Mouse (Mus musculus) 3T3-L1 (cell line): ENCODE data around the gene Pycr1.
A peak's percentile ranks its signal among the peaks of the same experiment; 100 is the strongest.
"Not testable (repeated sequence)": the region's sequence is repeated elsewhere in the genome, so short reads cannot be mapped to it uniquely, and the experiment has no call there.

Experiments used
- DNase-seq: peaks from one replicate; pipeline ENCODE4 v3.0.0-alpha.2; 2015; ENCODE audit warnings: low read depth, low spot score

The Pycr1 gene

GRCm38 (mm10) chr11:120643601-120643987 is at the start of gene Pycr1:
Gene Pycr1, minus strand, starts transcription at chr11:120643769.
- peak; percentile 96 for DNase-seq

- DNase-seq = peak; percentile 34
Measured at GRCm38 (mm10) chr11:120692471-120693011, 49.0 kb upstream of the Pycr1 start.

- DNase-seq = no peak
Measured at GRCm38 (mm10) chr11:120689365-120689764, 45.8 kb upstream of the Pycr1 start.

DNA sequence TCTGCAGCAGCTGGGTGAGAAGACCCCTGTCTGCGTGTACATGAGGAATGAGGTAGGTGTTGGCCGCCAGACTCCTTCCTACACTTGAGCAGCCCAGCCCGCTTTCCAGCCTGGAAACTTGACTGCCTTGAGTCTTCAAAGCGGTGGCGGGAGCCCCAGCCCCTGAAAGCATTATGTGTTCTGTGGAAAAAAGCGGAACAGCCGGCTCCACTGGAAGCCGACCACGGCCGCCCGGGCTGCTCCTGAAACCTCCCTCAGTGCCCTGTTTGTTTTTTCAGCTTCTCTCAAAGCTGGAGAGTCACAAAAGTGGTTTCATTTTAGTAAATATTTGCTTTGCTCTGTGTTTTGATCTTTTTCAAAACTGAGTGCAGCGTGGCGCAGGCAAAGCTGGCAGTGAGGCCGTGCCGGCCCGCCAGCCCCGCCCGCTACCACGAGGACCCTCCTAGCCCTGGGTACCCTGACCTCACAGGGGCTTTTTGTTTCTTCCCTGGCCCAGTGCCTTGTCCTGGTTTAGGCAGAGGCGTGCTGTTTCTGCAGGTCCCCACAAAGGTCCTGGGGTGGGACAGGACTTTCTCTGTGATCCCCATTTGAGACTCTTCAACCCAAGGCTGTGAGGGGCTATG is 43.2 kb upstream of the Pycr1 start:
- no peak for DNase-seq

GRCm38 (mm10) chr11:120684660-120685059 is 41.1 kb upstream of the Pycr1 start:
- DNase-seq = peak; percentile 25

DNA sequence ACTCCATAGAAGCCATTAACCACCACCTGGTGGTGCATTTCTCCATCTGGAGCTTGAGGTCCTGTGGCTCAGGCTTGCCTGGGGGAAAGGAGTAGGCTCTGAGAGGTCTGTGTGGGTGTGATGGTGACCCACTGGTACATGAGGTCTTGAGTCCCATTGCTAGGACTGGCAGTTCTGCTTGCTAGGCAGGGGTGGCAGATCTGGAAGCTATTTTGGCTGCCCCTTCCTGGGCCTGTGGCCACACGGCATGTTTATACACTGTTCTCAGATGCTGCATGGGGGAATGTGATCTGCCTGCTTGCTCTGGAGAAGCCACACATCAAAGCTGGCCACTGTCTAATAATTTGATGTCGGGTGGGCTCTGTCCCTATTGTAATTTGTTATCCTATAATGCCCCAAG is 40.5 kb upstream of the Pycr1 start:
- peak; percentile 41 for DNase-seq

- DNase-seq = peak; percentile 56
Measured at GRCm38 (mm10) chr11:120683536-120683935, 40.0 kb upstream of the Pycr1 start.

GRCm38 (mm10) chr11:120682683-120683082 is 39.1 kb upstream of the Pycr1 start:
- peak; percentile 95 for DNase-seq

DNA sequence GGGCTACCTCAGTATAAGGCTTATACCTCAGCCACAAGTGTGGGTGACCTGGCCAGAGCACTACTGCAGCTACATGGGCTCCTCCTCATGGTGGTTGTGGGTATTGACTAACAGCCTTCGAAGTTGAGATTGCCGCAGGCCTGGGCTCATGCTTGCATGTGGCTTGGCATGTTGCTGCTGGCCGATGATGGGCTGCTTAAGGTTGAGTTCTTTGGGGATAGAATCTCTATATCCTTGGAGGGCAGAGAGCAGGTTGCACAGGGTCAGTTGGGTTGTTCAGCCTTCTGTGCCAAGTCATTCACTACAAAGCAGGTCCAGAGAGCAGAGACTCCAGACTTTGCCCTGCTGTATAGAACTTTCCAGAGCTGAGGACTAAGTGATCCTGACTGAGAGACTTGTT is 36.3 kb upstream of the Pycr1 start:
- peak; percentile 63 for DNase-seq

GRCm38 (mm10) chr11:120676951-120677350 is 33.4 kb upstream of the Pycr1 start:
- DNase-seq = no peak

- DNase-seq = not testable (repeated sequence)
Measured at GRCm38 (mm10) chr11:120675875-120676274, 32.3 kb upstream of the Pycr1 start.

DNA sequence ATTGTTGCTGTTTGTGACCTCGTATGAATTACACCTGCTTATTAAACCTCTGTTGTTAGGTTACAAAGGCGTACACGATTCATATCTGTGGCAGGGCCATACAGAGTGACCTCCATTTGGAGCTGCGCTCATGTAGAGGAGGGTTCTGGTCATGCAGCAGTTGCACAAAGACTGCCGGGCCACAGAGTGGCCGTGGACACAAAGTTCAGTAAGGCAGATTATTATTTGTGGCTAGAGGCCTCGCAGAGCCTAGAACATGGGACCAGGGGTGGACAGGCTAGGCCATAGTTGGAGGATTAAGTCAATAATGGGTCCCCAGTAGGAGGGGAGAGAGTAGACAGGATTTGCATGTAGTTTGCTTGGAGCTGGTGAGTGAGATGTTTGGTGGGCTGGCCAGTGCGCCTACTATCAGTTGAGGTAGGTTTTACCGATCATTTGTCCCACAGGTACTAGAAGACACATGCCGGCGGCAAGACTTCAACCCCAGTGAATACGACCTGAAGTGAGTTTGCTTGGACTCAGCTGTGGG is 30.1 kb upstream of the Pycr1 start:
- no peak for DNase-seq

DNA sequence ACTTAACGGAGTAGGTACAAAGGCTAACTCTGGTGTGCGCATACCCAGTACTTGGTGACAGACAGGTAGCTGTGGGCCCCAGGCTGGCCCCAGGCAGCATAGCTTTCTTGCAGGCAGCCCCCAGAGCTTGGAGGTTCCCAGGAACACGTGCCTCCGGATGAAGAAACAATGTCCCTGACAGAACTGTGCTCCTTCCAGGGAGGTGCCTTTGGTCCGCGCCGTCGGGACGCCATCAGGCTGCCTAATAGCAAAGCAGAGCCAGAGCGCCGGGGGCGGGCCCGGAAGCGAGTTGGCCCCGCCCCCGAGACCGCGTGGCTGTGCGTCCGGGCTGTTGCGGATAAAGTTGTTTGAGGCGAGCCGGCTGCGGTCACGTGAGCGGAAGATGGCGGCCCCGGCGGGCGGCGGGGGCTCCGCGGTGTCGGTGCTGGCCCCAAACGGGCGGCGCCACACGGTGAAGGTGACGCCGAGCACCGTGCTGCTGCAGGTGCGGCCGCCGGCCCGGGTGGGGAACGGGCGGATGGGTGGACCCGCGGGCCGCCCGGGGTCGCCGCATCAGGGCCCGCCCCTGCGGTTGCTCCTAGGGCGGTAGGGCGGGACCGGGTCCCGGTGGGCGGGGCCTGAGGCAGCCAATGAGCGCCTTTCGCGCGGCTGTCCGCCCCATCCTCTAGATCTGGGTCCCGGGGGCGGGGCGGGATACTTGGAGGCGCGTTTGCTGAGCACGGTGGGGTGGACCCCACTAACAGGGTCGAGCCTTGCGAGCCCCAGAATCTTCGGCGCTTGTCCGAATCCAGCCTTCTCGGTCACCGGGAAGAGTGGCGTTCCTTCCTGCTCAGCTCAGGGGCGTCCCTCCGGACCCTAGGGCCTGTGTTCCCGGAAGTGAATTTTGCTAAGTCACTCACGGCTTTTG is 29.4 kb upstream of the Pycr1 start, which contains the start of gene Aspscr1:
Gene Aspscr1 (plus strand): TSS at position 287 of the 907 bp plus-strand sequence.
- DNase-seq = peak; percentile 94

DNA sequence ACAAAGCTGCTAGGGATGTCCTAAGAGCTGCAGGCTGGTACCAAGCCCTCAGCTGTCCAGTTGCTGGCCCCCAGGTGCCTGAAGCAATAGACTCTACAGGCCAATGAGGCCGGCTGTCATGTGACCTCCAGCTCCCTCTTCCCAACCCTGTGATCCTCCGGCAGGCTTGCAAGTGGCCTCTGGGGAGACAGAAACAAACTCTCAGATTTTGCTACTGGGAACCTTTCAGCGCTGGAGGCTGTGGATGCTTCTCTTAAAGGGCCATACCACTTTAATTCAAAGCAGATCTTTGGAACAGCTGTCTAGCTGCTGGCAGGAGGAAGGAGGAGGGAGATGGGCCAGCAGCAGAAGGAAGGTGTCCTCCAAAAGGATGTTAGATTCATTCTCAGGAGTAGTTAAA is 23.0 kb upstream of the Pycr1 start:
- no peak for DNase-seq

- DNase-seq = no peak
Measured at GRCm38 (mm10) chr11:120665406-120665805, 21.8 kb upstream of the Pycr1 start.

GRCm38 (mm10) chr11:120663714-120664113 is 20.1 kb upstream of the Pycr1 start:
- DNase-seq = no peak

- DNase-seq = no peak
Measured at GRCm38 (mm10) chr11:120662759-120663158, 19.2 kb upstream of the Pycr1 start.

DNA sequence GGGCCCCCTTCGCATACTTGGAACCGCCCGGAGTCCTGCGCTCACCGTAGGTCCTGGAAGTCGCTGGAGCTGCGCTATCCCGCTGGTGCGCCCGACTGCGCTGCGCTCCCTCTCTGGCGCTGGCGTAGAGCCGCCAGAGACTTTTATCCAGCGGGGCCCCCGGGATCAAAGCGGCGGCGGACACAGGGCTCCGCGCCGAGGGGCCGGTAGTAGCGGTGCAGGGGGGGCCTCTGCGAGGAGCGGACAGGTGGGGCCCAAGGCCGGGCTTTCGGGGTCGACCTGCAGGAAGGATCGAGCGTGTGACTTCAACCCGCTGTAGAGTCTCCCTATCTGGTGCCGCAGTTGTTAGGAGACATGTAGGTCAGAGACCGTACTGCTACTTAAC is 17.5 kb upstream of the Pycr1 start, which contains the start of gene Notum:
Gene Notum (minus strand): TSS at position 100 of the 385 bp plus-strand sequence.
- DNase-seq = no peak

DNA sequence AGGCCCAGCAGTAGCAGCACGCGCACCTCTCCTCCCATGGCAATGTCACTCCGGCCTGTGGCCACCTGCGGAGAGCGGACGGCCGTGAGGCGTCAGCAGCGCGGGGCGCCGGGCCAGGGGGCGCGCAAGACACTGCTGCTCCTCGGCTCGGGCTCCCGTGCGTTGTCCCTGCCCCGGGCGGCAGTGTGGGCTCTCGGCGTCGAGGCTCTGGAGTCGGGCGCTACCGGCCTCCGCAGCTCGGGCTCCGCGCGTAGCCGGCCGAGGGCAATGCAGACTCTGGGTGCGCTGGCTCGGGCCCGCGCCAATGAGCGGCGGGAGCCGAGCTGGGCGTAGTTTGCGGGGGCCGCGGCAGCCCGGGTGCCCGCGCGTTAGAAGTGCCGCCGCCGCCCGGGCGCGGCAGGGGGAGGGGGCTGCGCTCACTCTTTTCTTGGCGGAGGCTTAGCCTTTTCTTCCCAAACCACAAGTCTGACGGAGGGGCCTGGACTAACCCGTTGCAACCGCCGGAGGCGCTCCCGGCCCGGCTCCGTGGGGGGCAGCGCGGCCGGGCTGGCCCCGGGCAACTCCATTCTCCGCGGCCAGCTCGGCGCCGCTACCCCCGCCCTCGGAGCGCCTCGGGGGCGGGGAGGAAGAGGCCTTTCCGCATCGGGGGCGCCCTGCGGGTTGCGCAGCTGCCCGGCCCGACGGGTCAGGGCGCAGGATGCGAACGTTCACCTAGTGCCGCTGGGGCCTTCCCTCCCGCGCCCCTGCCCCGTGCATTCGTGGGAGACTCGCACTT is 16.9 kb upstream of the Pycr1 start:
- DNase-seq = no peak

GRCm38 (mm10) chr11:120659509-120660300 is 16.1 kb upstream of the Pycr1 start:
- DNase-seq = no peak
